Mouse (Mus musculus): Measurements from ENCODE around the gene Comp. TPM values are rescaled to one million over a fixed set of nuclear protein-coding genes. Genes with fewer than 3 reads are reported as not detected.
A peak's percentile ranks its signal among the peaks of the same experiment; 100 is the strongest.

Gene Comp
- polyA plus RNA-seq, 1 experiment from 2014 or later = 0.11 TPM

DNA sequence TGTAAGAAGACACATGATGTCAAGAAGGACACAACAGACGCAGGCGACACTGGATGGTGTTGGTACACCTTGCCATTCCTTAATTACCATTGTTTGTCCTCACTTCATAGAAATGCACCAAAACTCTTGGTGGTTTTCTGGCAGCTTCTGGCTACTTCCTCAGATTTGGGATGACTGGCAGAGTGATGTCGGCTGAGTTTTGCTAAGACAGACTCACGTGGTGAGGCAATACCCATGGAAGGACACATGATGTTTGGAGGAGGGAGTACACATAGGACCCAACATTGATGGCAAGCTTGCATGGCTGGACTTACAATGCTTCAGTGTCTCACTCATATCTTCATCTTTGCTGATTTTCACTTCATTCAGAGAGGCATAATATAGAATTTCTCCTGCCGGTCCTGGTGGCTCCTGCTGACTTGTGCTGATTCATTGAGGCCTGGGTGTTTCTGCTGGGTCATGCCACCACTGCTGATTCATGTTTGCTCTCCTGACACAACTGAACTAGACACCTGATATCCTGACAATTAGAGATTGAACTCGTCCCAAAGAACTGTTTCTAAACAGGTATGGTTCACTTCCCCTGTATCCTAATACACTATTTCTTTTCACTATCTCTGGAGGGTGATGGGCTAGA, 41.1 kb downstream of the Comp start:
- no peak overlapping the region for H3K4me3 ChIP-seq (ENCODE audit: low read depth, low read length)
- H3K9ac ChIP-seq (ENCODE audit: low read depth, low read length) = no peak overlapping the region
- no peak overlapping the region for H3K4me2 ChIP-seq (replicated peaks; ENCODE audit: low read depth, low read length)
- H3K4me1 ChIP-seq (replicated peaks; ENCODE audit: control insufficient read depth, insufficient read depth, low read length) = peaks cover 8% of the 10 kb centered on the region; the same call in 1 of the 2 replicates
- ATAC-seq (ENCODE audit: low FRiP score) (no peak), DNase-seq (ENCODE audit: low spot score) (no peak)
- 89% methylated on average over 6 of the region's 6 CpGs for WGBS
- no peak overlapping the region for H3K27ac ChIP-seq (ENCODE audit: low read depth, low read length)
- no peaks in the 10 kb centered on the region for H3K27me3 ChIP-seq (ENCODE audit: control insufficient read depth, insufficient read depth, low read length)
- no peaks in the 10 kb centered on the region for H3K36me3 ChIP-seq (ENCODE audit: control insufficient read depth, insufficient read depth, low read length)
- H3K9me3 ChIP-seq (ENCODE audit: control insufficient read depth, low read length) = no peaks in the 10 kb centered on the region

DNA sequence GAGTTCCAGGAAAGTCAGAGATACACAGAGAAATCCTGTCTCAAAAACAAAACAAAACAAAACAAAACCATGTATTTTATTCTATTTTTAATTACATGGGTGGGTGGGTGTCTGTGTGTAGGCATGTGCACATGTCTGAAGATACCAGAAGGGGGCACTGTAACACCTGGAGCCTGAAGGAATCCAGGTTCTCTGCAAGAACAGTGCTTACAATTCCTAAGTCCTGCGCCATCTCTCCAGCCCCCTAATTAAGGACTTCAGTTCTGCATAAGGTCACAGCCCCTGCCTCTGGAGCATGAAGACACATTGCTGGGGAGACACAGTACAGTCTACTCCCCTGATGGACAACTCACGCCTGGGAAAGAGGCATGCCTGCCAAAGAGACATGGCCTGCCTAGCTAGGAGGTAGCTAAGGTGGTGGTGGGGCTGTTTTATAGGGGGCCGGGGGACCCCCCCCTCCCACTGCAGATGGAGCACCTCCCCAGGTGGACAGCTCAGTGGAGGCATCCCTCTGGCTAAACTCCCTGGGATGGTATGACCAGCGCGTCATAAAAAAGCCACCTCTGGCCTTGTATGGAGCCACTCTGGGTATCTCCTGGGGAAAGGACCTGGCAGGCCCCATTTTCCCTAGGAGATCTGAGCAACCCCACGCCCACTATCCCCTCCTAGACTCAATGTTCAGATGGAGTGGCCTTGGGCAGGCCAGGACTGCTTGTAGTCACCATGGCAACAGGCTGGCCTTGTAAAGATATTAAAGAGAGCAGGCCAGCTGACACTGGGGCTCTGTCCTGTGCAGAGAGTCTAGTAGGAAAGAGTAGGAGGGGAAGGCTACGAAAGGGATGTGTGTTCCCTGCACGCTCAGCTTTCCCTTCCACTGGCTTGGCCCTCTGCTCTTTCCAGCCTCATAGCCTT, 42.4 kb downstream of the Comp start:
- no peaks in the 10 kb centered on the region for H3K36me3 ChIP-seq (ENCODE audit: control insufficient read depth, insufficient read depth, low read length)
- H3K9me3 ChIP-seq (ENCODE audit: control insufficient read depth, low read length) = no peaks in the 10 kb centered on the region
- H3K27me3 ChIP-seq (ENCODE audit: control insufficient read depth, insufficient read depth, low read length) = no peaks in the 10 kb centered on the region
- no peak overlapping the region for H3K27ac ChIP-seq (ENCODE audit: low read depth, low read length)
- DNase-seq (ENCODE audit: low spot score) (peak; percentile 49), ATAC-seq (ENCODE audit: low FRiP score) (peak; percentile 71)
- no peak overlapping the region for H3K4me3 ChIP-seq (ENCODE audit: low read depth, low read length)
- H3K4me2 ChIP-seq (replicated peaks; ENCODE audit: low read depth, low read length) = no peak overlapping the region
- no peak overlapping the region for H3K9ac ChIP-seq (ENCODE audit: low read depth, low read length)
- H3K4me1 ChIP-seq (replicated peaks; ENCODE audit: control insufficient read depth, insufficient read depth, low read length) = peaks cover 8% of the 10 kb centered on the region; the same call in 1 of the 2 replicates
- WGBS = 69% methylated on average over 8 of the region's 8 CpGs

GRCm38 (mm10) chr8:70416941-70417340, 43.6 kb downstream of the Comp start:
- Histone ChIP-seq H3K36me3 (ENCODE audit: control insufficient read depth, insufficient read depth, low read length) (no peaks in the 10 kb centered on the region), H3K4me3 (ENCODE audit: low read depth, low read length) (no peak overlapping the region), H3K27ac (ENCODE audit: low read depth, low read length) (no peak overlapping the region), H3K4me2 (replicated peaks; ENCODE audit: low read depth, low read length) (no peak overlapping the region), H3K4me1 (replicated peaks; ENCODE audit: control insufficient read depth, insufficient read depth, low read length) (peaks cover 8% of the 10 kb centered on the region; the same call in 1 of the 2 replicates), H3K27me3 (ENCODE audit: control insufficient read depth, insufficient read depth, low read length) (no peaks in the 10 kb centered on the region), H3K9ac (ENCODE audit: low read depth, low read length) (no peak overlapping the region), H3K9me3 (ENCODE audit: control insufficient read depth, low read length) (no peaks in the 10 kb centered on the region)
- DNase-seq (ENCODE audit: low spot score) = no peak
- ATAC-seq (ENCODE audit: low FRiP score) = no peak
- WGBS = 38% methylated on average over 6 of the region's 6 CpGs

DNA sequence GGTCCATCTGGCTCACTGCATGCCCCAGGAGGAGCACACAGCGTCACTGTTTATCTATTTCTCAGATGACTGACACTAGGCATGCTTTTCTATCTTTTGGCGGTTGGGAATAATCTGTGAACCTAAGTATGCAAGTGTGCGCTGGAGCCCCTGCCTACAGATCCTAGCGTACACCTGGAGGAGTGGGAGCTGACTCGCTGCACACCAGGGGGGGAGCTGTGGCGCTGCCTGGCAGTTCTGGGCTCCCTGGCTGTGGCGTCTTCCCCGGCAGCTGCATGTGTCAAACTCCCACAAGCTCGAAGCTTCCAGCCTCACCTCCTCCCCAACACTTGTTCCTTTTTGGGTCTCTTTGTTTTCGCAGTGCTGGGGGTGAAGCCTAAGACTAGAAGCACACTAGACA, 44.6 kb downstream of the Comp start:
- no peak overlapping the region for H3K27ac ChIP-seq (ENCODE audit: low read depth, low read length)
- no peak for DNase-seq (ENCODE audit: low spot score)
- H3K4me2 ChIP-seq (replicated peaks; ENCODE audit: low read depth, low read length) = no peak overlapping the region
- H3K36me3 ChIP-seq (ENCODE audit: control insufficient read depth, insufficient read depth, low read length) = no peaks in the 10 kb centered on the region
- WGBS = 48% methylated on average over 10 of the region's 10 CpGs
- H3K27me3 ChIP-seq (ENCODE audit: control insufficient read depth, insufficient read depth, low read length) = no peaks in the 10 kb centered on the region
- peaks cover 8% of the 10 kb centered on the region; the same call in 1 of the 2 replicates for H3K4me1 ChIP-seq (replicated peaks; ENCODE audit: control insufficient read depth, insufficient read depth, low read length)
- no peaks in the 10 kb centered on the region for H3K9me3 ChIP-seq (ENCODE audit: control insufficient read depth, low read length)
- H3K4me3 ChIP-seq (ENCODE audit: low read depth, low read length) = no peak overlapping the region
- H3K9ac ChIP-seq (ENCODE audit: low read depth, low read length) = 0 out of 2 replicates have a peak overlapping the region, but pooled peaks have one; percentile 16
- ATAC-seq (ENCODE audit: low FRiP score) = no peak

DNA sequence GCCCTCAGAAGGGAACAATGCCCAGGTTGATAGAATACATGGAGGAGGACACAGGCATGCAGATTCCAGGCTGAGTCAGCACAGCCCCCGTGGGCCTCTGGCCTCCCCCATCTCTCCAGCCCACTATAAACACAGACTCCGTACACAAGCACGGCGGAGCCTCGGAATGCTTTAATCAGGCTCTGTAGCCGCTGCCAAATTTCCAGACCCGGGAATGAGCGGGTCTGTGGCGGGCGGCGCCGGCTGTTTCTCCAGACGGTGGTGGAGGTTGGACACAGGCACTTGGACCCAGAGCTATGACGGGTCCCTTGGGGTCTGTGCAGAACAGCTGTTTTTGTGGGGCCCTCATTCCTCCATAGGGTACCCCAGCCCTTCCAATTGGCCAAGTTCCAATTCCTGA, 45.6 kb downstream of the Comp start:
- H3K4me3 ChIP-seq (ENCODE audit: low read depth, low read length) = no peak overlapping the region
- ATAC-seq (ENCODE audit: low FRiP score) (no peak), DNase-seq (ENCODE audit: low spot score) (no peak)
- H3K36me3 ChIP-seq (ENCODE audit: control insufficient read depth, insufficient read depth, low read length) = no peaks in the 10 kb centered on the region
- H3K4me1 ChIP-seq (replicated peaks; ENCODE audit: control insufficient read depth, insufficient read depth, low read length) = peaks cover 8% of the 10 kb centered on the region; the same call in 1 of the 2 replicates
- no peaks in the 10 kb centered on the region for H3K9me3 ChIP-seq (ENCODE audit: control insufficient read depth, low read length)
- H3K9ac ChIP-seq (ENCODE audit: low read depth, low read length) = no peak overlapping the region
- H3K27ac ChIP-seq (ENCODE audit: low read depth, low read length) = no peak overlapping the region
- 83% methylated on average over 14 of the region's 14 CpGs for WGBS
- no peaks in the 10 kb centered on the region for H3K27me3 ChIP-seq (ENCODE audit: control insufficient read depth, insufficient read depth, low read length)
- H3K4me2 ChIP-seq (replicated peaks; ENCODE audit: low read depth, low read length) = no peak overlapping the region

DNA sequence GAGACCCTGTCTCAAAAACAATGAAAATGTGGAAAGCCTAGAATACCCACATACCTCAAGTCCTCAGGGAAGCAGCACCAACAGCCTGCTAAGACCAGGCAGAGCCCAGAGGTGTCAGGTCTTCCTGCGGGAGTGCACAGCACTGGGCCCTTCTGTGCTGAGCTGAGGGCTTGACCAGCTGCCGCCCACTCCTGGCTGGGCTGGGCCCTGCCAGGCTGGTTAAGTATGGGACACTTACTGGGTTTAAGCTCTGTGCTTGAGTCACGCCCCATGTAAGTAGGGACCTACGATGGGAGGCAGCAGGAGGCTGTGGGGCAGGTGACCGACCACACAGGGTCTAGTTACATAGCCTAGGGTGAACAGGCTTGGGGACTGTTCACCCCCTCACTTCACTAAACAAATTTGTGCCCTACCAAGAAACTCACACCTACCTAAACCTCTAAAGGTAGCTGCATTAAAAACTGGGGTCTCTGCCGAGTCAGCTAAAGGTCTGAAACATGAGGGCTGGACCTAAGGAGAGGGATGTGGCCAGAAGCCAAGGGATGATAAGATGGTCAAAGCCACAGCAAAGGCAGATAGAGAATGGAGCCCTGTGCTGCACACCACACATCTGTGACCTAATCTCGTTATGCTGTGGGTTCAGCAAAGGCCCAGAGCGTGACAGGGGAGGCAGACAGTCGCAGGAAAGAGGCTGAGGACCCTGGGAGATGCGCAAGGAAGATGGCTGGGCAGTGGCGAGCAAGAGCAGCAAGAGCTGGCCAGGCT, 46.7 kb downstream of the Comp start:
- Histone ChIP-seq H3K4me2 (replicated peaks; ENCODE audit: low read depth, low read length) (no peak overlapping the region), H3K36me3 (ENCODE audit: control insufficient read depth, insufficient read depth, low read length) (no peaks in the 10 kb centered on the region), H3K27me3 (ENCODE audit: control insufficient read depth, insufficient read depth, low read length) (no peaks in the 10 kb centered on the region), H3K9me3 (ENCODE audit: control insufficient read depth, low read length) (no peaks in the 10 kb centered on the region), H3K27ac (ENCODE audit: low read depth, low read length) (no peak overlapping the region), H3K9ac (ENCODE audit: low read depth, low read length) (no peak overlapping the region), H3K4me3 (ENCODE audit: low read depth, low read length) (no peak overlapping the region), H3K4me1 (replicated peaks; ENCODE audit: control insufficient read depth, insufficient read depth, low read length) (peaks cover 8% of the 10 kb centered on the region; the same call in 1 of the 2 replicates)
- DNase-seq (ENCODE audit: low spot score) (no peak), ATAC-seq (ENCODE audit: low FRiP score) (peak; percentile 36; the same call in 1 of the 2 replicates)
- WGBS = 80% methylated on average over 11 of the region's 11 CpGs

DNA sequence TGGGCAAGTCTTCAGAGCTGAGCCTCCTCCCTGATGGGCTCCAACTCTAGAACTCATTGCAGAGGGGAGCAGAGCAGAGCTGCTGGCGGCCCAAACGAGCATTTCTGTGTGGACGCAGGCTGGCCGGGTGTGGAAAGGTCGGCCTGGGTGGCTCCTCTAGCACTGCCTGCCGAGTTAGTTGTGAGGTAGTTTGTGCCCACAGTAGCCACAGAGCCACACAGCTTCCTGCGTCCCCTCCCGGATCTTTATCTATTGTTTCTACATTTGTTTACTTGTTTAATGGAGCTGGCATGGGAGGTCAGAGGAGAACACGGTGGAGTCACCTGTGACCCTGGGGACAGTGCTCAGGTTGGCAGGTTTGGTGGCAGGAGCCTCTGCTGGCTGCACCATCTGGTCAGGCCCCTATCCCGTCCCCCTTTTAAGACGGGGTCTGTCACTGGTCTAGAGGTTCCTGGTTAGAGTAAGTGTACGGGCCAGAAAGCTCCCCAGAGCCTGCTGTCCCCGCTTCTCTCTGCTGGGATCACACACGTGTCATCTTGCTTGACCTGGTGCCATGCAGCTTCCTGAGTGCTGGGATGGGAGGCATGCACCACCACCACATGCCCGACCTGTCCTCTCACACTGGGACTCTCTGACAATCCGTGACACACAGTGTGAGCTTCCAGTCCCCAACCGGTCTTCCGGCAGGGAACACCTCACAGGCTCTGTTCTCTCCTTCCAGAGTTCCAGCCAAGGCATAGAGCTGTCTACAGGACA, 48.2 kb downstream of the Comp start:
- WGBS = 83% methylated on average over 18 of the region's 18 CpGs
- no peaks in the 10 kb centered on the region for H3K36me3 ChIP-seq (ENCODE audit: control insufficient read depth, insufficient read depth, low read length)
- ATAC-seq (ENCODE audit: low FRiP score) = no peak
- DNase-seq (ENCODE audit: low spot score) = no peak
- no peak overlapping the region for H3K4me2 ChIP-seq (replicated peaks; ENCODE audit: low read depth, low read length)
- H3K4me3 ChIP-seq (ENCODE audit: low read depth, low read length) = no peak overlapping the region
- no peaks in the 10 kb centered on the region for H3K9me3 ChIP-seq (ENCODE audit: control insufficient read depth, low read length)
- no peaks in the 10 kb centered on the region for H3K27me3 ChIP-seq (ENCODE audit: control insufficient read depth, insufficient read depth, low read length)
- peaks cover 3% of the 10 kb centered on the region; the same call in 1 of the 2 replicates for H3K4me1 ChIP-seq (replicated peaks; ENCODE audit: control insufficient read depth, insufficient read depth, low read length)
- H3K9ac ChIP-seq (ENCODE audit: low read depth, low read length) = no peak overlapping the region
- no peak overlapping the region for H3K27ac ChIP-seq (ENCODE audit: low read depth, low read length)

GRCm38 (mm10) chr8:70422722-70423121, 49.4 kb downstream of the Comp start:
- no peak overlapping the region for H3K27ac ChIP-seq (ENCODE audit: low read depth, low read length)
- DNase-seq (ENCODE audit: low spot score) = no peak
- H3K4me1 ChIP-seq (replicated peaks; ENCODE audit: control insufficient read depth, insufficient read depth, low read length) = no peaks in the 10 kb centered on the region
- H3K9ac ChIP-seq (ENCODE audit: low read depth, low read length) = no peak overlapping the region
- no peaks in the 10 kb centered on the region for H3K9me3 ChIP-seq (ENCODE audit: control insufficient read depth, low read length)
- no peak overlapping the region for H3K4me2 ChIP-seq (replicated peaks; ENCODE audit: low read depth, low read length)
- no peaks in the 10 kb centered on the region for H3K36me3 ChIP-seq (ENCODE audit: control insufficient read depth, insufficient read depth, low read length)
- ATAC-seq (ENCODE audit: low FRiP score) = no peak
- no peak overlapping the region for H3K4me3 ChIP-seq (ENCODE audit: low read depth, low read length)
- no peaks in the 10 kb centered on the region for H3K27me3 ChIP-seq (ENCODE audit: control insufficient read depth, insufficient read depth, low read length)
- 77% methylated on average over 2 of the region's 2 CpGs for WGBS

Measured in hindbrain, embryonic 11.5 days (tissue).